Mouse (Mus musculus) thymus, adult 18-20 months (tissue): ENCODE results near the gene Usp17ld.
"Not testable (repeated sequence)": the region's sequence is repeated elsewhere in the genome, so short reads cannot be mapped to it uniquely, and the experiment has no call there.

Experiments
- DNase-seq, 2 experiments: peaks; one replicate each; pipeline ENCODE4 v3.0.0; 2022; ENCODE audit warnings: mixed read lengths in 2 of 2

The Usp17ld gene

GRCm38 (mm10) chr7:103252405-103252804 is at the start of gene Usp17ld:
Usp17ld (minus strand) TSS chr7:103252505.
- not testable (repeated sequence) for DNase-seq

DNA sequence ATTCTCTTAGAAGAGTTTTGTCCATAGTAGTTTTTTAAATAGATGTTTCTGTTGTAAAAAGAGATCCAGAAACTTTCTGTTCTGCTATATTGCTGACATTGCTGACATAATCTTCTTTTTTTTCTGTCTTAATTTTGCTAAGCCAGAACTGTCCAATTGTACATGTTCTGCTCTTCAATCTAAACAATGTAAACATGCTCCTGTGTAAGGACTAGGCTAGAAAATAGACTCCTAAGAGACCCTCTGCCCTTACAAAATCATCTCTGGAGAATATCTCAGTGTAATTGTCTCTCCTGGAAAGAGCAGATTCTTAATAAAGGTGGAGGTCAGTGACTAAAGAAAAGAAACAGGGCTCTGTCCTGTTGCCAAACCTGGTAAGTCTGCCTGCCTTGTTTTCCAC is 35.6 kb downstream of the Usp17ld start, which contains the start of gene Olfr594:
TSS of gene Olfr594 (plus strand) at position 301 of the 400 bp plus-strand sequence.
- no peak for DNase-seq

DNA sequence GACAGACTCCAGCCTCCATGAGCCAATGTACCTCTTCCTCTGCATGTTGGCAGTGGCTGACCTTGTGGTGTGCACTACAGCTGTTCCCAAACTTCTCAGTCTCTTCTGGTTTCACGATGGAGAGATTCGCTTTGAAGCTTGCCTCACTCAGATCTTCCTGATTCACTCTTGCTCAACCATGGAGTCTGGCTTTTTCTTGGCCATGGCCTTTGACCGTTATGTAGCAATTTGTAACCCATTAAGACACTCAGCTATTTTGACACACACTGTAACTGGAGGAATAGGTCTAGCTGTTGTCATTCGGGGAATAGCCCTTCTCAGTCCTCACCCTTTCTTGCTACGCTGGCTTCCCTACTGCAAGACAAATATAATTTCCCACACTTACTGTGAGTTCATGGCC is 40.3 kb downstream of the Usp17ld start:
- DNase-seq = not testable (repeated sequence)

DNA sequence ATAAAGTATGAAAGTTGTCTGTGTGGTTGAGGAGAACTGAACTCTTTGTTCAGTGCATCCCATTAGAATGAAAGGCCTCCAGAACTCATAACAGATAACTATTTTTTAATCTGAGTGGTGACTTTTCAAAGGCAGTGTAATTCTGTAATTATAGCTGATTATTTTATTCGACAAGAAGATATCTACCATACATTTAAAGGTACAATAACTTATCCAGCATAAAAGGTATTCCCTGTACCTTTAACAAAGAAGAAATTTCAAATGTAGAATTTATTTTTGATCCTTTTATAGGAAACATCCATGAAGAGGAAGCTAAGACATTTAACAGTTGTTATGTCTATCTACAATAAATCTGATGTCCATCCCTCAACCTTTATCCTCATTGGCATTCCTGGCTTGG is 40.7 kb downstream of the Usp17ld start, which contains the start of gene Olfr593:
TSS of gene Olfr593 (plus strand) at position 301 of the 400 bp plus-strand sequence.
- no peak for DNase-seq
